Mouse (Mus musculus) MEL (cell line): ENCODE data around the gene Gm20388. TPM values are rescaled to one million over a fixed set of nuclear protein-coding genes. Genes with fewer than 3 reads are reported as not detected.

ENCODE experiments used
- DNase-seq: peaks from one replicate; pipeline ENCODE4 v3.0.0; 2011; ENCODE audit warnings: low read depth, low spot score
- H3K27ac ChIP-seq: 2 replicates; pipeline ENCODE4 v1.5.1; 2012; ENCODE audit warnings: low read depth, mild to moderate bottlenecking, control low read depth, low read length, moderate library complexity; ENCODE audit not compliant: control insufficient read depth
- H3K27me3 ChIP-seq, 2 experiments: fragments of 150-350 bp in 1 of 2; sonication (generic) in 1 of 2; 2 replicates each; pipeline ENCODE4 v1.6.1; 2012; ENCODE audit warnings: low read length in 2 of 2, mild to moderate bottlenecking in 2 of 2, improper control_type of control experiment in 1 of 2, moderate library complexity in 1 of 2; ENCODE audit not compliant: insufficient read depth in 2 of 2, control insufficient read depth in 1 of 2
- H3K36me3 ChIP-seq, 2 experiments: 2 replicates each; pipeline ENCODE4 v1.6.1; 2012 to 2014; ENCODE audit warnings: low read length in 2 of 2, improper control_type of control experiment in 1 of 2, inconsistent platforms in 1 of 2, mild to moderate bottlenecking in 1 of 2; ENCODE audit not compliant: insufficient read depth in 2 of 2, control insufficient read depth in 1 of 2
- H3K4me1 ChIP-seq, 2 experiments: fragments of 150-350 bp in 1 of 2; sonication (generic) in 1 of 2; 2 replicates each; pipeline ENCODE4 v1.6.1; 2012; ENCODE audit warnings: low read length in 2 of 2, improper control_type of control experiment in 1 of 2, mild to moderate bottlenecking in 1 of 2; ENCODE audit not compliant: insufficient read depth in 2 of 2, control insufficient read depth in 1 of 2
- H3K4me3 ChIP-seq, 2 experiments: fragments of 150-350 bp in 1 of 2; sonication (generic) in 1 of 2; 2 replicates each; pipeline ENCODE4 v1.5.1; 2012; ENCODE audit warnings: low read depth in 2 of 2, low read length in 2 of 2, mild to moderate bottlenecking in 2 of 2, moderate library complexity in 2 of 2, control low read depth in 1 of 2, improper control_type of control experiment in 1 of 2; ENCODE audit not compliant: control insufficient read depth in 1 of 2, insufficient read depth in 1 of 2
- H3K79me2 ChIP-seq: 2 replicates; pipeline ENCODE4 v1.6.1; 2012; ENCODE audit warnings: mild to moderate bottlenecking, low read length, moderate library complexity; ENCODE audit not compliant: control insufficient read depth, poor library complexity, insufficient read depth
- H3K9ac ChIP-seq: 2 replicates; pipeline ENCODE4 v1.6.1; 2012; ENCODE audit warnings: low read depth, mild to moderate bottlenecking, control low read depth, low read length, moderate library complexity; ENCODE audit not compliant: control insufficient read depth, poor library complexity, severe bottlenecking
- H3K9me3 ChIP-seq: fragments of 150-350 bp; sonication (generic); replicated peaks from 2 replicates; pipeline ENCODE4 v1.6.1; 2012; ENCODE audit warnings: mild to moderate bottlenecking, low read length, improper control_type of control experiment, moderate library complexity; ENCODE audit not compliant: insufficient read depth
- CTCF ChIP-seq, 3 experiments: IDR thresholded peaks in 2 of 3; conservative IDR thresholded peaks in 1 of 3; 2 replicates each; pipeline ENCODE4 v1.5.1; 2011 to 2012; ENCODE audit warnings: low read length in 3 of 3, low read depth in 2 of 3, mild to moderate bottlenecking in 2 of 3, improper control_type of control experiment in 1 of 3, inconsistent platforms in 1 of 3, mixed read lengths in 1 of 3, moderate library complexity in 1 of 3; ENCODE audit not compliant: control insufficient read depth in 1 of 3, insufficient read depth in 1 of 3, poor library complexity in 1 of 3, severe bottlenecking in 1 of 3
- E2F4 ChIP-seq: IDR thresholded peaks from 2 replicates; pipeline ENCODE4 v1.6.1; 2011; ENCODE audit warnings: low read depth, low read length, improper control_type of control experiment, borderline replicate concordance
- ELF1 ChIP-seq: IDR thresholded peaks from 2 replicates; pipeline ENCODE4 v1.6.1; 2014; ENCODE audit warnings: low read depth, mild to moderate bottlenecking, inconsistent platforms, low read length, improper control_type of control experiment, moderate library complexity
- EP300 ChIP-seq, 2 experiments: IDR thresholded peaks; 2 replicates each; pipeline ENCODE4 v1.6.1; 2011; ENCODE audit warnings: improper control_type of control experiment in 2 of 2, low read length in 2 of 2, low read depth in 1 of 2, mild to moderate bottlenecking in 1 of 2
- ETS1 ChIP-seq: IDR thresholded peaks from 2 replicates; pipeline ENCODE4 v1.6.1; 2012; ENCODE audit warnings: low read depth, mild to moderate bottlenecking, inconsistent platforms, low read length, improper control_type of control experiment, moderate library complexity
- GABPA ChIP-seq: IDR thresholded peaks from 2 replicates; pipeline ENCODE4 v1.6.1; 2012; ENCODE audit warnings: low read depth, mild to moderate bottlenecking, inconsistent platforms, low read length, improper control_type of control experiment, moderate library complexity
- GATA1 ChIP-seq: IDR thresholded peaks from 2 replicates; pipeline ENCODE4 v1.6.1; 2011; ENCODE audit warnings: low read depth, low read length, improper control_type of control experiment
- JUND ChIP-seq: IDR thresholded peaks from 2 replicates; pipeline ENCODE4 v1.6.1; 2011; ENCODE audit warnings: low read depth, mild to moderate bottlenecking, improper control_type of control experiment, low read length
- KAT2A ChIP-seq: conservative IDR thresholded peaks from 2 replicates; pipeline ENCODE4 v1.6.1; 2012; ENCODE audit warnings: low read depth, low read length, improper control_type of control experiment, inconsistent platforms
- MAFK ChIP-seq: IDR thresholded peaks from 2 replicates; pipeline ENCODE4 v1.6.1; 2011; ENCODE audit warnings: low read depth, mild to moderate bottlenecking, low read length, improper control_type of control experiment, borderline replicate concordance
- MAZ ChIP-seq: IDR thresholded peaks from 2 replicates; pipeline ENCODE4 v1.6.1; 2012; ENCODE audit warnings: low read depth, mild to moderate bottlenecking, inconsistent platforms, low read length, improper control_type of control experiment
- MXI1 ChIP-seq: IDR thresholded peaks from 2 replicates; pipeline ENCODE4 v1.6.1; 2011; ENCODE audit warnings: mild to moderate bottlenecking, low read depth, low read length, improper control_type of control experiment
- MYB ChIP-seq: IDR thresholded peaks from 2 replicates; pipeline ENCODE4 v1.6.1; 2011; ENCODE audit warnings: mild to moderate bottlenecking, low read depth, low read length, improper control_type of control experiment
- MYC ChIP-seq: IDR thresholded peaks from 2 replicates; pipeline ENCODE4 v1.6.1; 2011; ENCODE audit warnings: low read depth, mild to moderate bottlenecking, low read length, improper control_type of control experiment, moderate library complexity
- NELFE ChIP-seq: IDR thresholded peaks from 2 replicates; pipeline ENCODE4 v1.6.1; 2011; ENCODE audit warnings: low read depth, low read length, improper control_type of control experiment
- POLR2A ChIP-seq, 2 experiments: IDR thresholded peaks; 2 replicates each; pipeline ENCODE4 v1.6.1; 2011 to 2012; ENCODE audit warnings: low read length in 2 of 2, mild to moderate bottlenecking in 2 of 2, control low read depth in 1 of 2, improper control_type of control experiment in 1 of 2, low read depth in 1 of 2, moderate library complexity in 1 of 2; ENCODE audit not compliant: control insufficient read depth in 1 of 2, insufficient read depth in 1 of 2, poor library complexity in 1 of 2
- POLR2AphosphoS2 ChIP-seq: IDR thresholded peaks from 2 replicates; pipeline ENCODE4 v1.6.1; 2011; ENCODE audit warnings: low read length, improper control_type of control experiment
- POLR2AphosphoS5 ChIP-seq: IDR thresholded peaks from 2 replicates; pipeline ENCODE4 v1.6.1; 2012; ENCODE audit warnings: low read depth, borderline replicate concordance, mild to moderate bottlenecking, inconsistent platforms, low read length, moderate library complexity, mixed read lengths
- RCOR1 ChIP-seq: IDR thresholded peaks from 2 replicates; pipeline ENCODE4 v1.6.1; 2012; ENCODE audit warnings: low read depth, mild to moderate bottlenecking, inconsistent platforms, low read length, improper control_type of control experiment
- TAL1 ChIP-seq: IDR thresholded peaks from 2 replicates; pipeline ENCODE4 v1.6.1; 2012; ENCODE audit warnings: mild to moderate bottlenecking, inconsistent platforms, low read length, moderate library complexity, mixed read lengths
- TBP ChIP-seq: IDR thresholded peaks from 2 replicates; pipeline ENCODE4 v1.8.0; 2011; ENCODE audit warnings: low read depth, low read length, improper control_type of control experiment
- TCF12 ChIP-seq: IDR thresholded peaks from 2 replicates; pipeline ENCODE4 v1.6.1; 2014; ENCODE audit warnings: low read depth, mild to moderate bottlenecking, inconsistent platforms, low read length, improper control_type of control experiment, moderate library complexity
- UBTF ChIP-seq: IDR thresholded peaks from 2 replicates; pipeline ENCODE4 v1.6.1; 2012; ENCODE audit warnings: low read depth, mild to moderate bottlenecking, inconsistent platforms, low read length, improper control_type of control experiment, moderate library complexity, borderline replicate concordance; ENCODE audit not compliant: insufficient read depth
- USF1 ChIP-seq: IDR thresholded peaks from 2 replicates; pipeline ENCODE4 v1.6.1; 2014; ENCODE audit warnings: low read depth, mild to moderate bottlenecking, inconsistent platforms, low read length, improper control_type of control experiment, moderate library complexity
- ZC3H11A ChIP-seq: IDR thresholded peaks from 2 replicates; pipeline ENCODE4 v1.6.1; 2012; ENCODE audit warnings: low read depth, mild to moderate bottlenecking, inconsistent platforms, low read length, improper control_type of control experiment
- ZKSCAN1 ChIP-seq: IDR thresholded peaks from 2 replicates; pipeline ENCODE4 v1.6.1; 2012; ENCODE audit warnings: low read depth, mild to moderate bottlenecking, inconsistent platforms, low read length, improper control_type of control experiment, moderate library complexity
- ZMIZ1 ChIP-seq: IDR thresholded peaks from 2 replicates; pipeline ENCODE4 v1.6.1; 2012; ENCODE audit warnings: low read depth, mild to moderate bottlenecking, inconsistent platforms, low read length, improper control_type of control experiment, moderate library complexity
- polyA plus RNA-seq, 2 experiments: library from polyadenylated mRNA; stranded (reverse) in 1 of 2; unstranded in 1 of 2; fragments of >175 nt in 1 of 2; fragments of >200 nt in 1 of 2; gene quantifications; 2 replicates each; pipeline versions ENCODE4 v1.2.1 to v1.2.4; 2012; ENCODE audit warnings: low replicate concordance in 2 of 2, low read depth in 1 of 2; ENCODE audit not compliant: insufficient read length in 2 of 2, insufficient read depth in 1 of 2, missing spikeins in 1 of 2
- total RNA-seq: library from RNA; depleted of rRNA; stranded (reverse); fragments of 300-350 nt; gene quantifications from 2 replicates; pipeline ENCODE4 v1.2.3, GENCODE M21; 2012

The Gm20388 gene
- total and polyA plus RNA-seq, 3 experiments, result 11.1 to 17.8 TPM; not detected in 1

DNA sequence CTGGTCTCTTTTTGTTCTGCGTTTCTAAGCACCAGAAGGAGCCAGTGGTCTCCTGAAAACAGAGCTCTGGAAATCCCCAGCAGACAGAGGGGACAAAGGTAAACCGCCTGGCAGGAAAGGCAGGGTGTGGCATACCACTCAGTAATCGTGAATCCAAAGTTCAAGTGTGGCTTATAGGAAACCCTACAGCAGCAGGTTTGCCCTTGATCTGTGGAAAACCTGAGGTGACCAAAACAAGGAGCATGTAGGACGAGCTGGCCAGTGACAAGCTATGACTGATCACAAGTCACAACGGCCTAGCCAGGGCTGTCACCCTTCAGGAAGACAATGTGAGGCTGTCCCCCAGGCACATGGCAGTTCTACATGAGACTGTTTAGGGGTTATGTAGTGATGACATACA, 3140.8 kb downstream of the Gm20388 start:
- TF ChIP-seq TAL1 (no peak), ZKSCAN1 (no peak), NELFE (no peak), ELF1 (no peak), UBTF (no peak), RCOR1 (no peak), MXI1 (no peak), POLR2A (IDR thresholded peaks at IDR 0.05; ENCODE audit: control insufficient read depth in 1 of 2, insufficient read depth in 1 of 2, low read depth in 1 of 2, low read length in 2 of 2, poor library complexity in 1 of 2) (no peak), TCF12 (no peak), TBP (no peak), E2F4 (no peak), KAT2A (no peak), USF1 (no peak), POLR2AphosphoS5 (no peak), GABPA (no peak), CTCF (IDR thresholded peaks at IDR 0.05 in 2 of 3, conservative IDR thresholded peaks at IDR 0.05 in 1 of 3; ENCODE audit: control insufficient read depth in 1 of 3, insufficient read depth in 1 of 3, low read depth in 2 of 3, low read length in 3 of 3, poor library complexity in 1 of 3, severe bottlenecking in 1 of 3) (no peak), MYC (no peak), ZC3H11A (no peak), GATA1 (no peak)
- Histone ChIP-seq H3K4me1 (no peaks in the 10 kb centered on the region), H3K9ac (no peak overlapping the region), H3K36me3 (no peaks in the 10 kb centered on the region), H3K4me3 (no peak overlapping the region), H3K27ac (no peak overlapping the region), H3K9me3 (no peaks in the 10 kb centered on the region), H3K27me3 (no peaks in the 10 kb centered on the region), H3K79me2 (no peaks in the 10 kb centered on the region)
- DNase-seq, result no peak

DNA sequence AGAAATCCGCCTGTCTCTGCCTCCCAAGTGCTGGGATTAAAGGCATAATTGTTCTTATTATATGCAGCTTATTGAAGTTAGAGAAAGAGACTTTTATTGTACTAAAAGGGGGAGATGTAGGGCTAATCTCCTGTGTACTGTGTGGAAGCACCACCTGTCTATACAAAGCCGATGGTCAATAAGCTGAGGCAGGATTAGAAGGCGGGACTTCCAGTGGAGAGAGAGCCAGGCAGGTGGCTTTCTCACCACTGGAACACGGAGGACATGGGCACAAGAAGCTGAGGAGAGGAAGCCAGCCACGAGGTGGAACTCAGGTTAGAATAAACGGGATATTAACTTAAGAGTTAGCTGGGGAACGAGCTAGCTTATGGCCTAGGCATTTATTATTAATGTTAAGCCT, 3152.1 kb downstream of the Gm20388 start, which contains the start of gene Spg7:
Gene Spg7, plus strand, starts transcription at position 222 of the 400 bp plus-strand sequence.
- H3K4me1 ChIP-seq, result peaks cover 0 to 12% of the 10 kb centered on the region in 2 experiments; a peak in 3 of 4 replicates
- H3K79me2 ChIP-seq, result peaks cover 30% of the 10 kb centered on the region
- H3K36me3 ChIP-seq, result peaks cover 0 to 11% of the 10 kb centered on the region in 2 experiments; a peak in 2 of 4 replicates
- TF ChIP-seq POLR2AphosphoS2 (no peak), RCOR1 (no peak), MAZ (no peak), KAT2A (no peak), USF1 (no peak), JUND (no peak), ZC3H11A (no peak), EP300 (IDR thresholded peaks at IDR 0.05; ENCODE audit: low read depth in 1 of 2, low read length in 2 of 2) (no peak), ETS1 (no peak), MYC (no peak), ZMIZ1 (no peak), TCF12 (no peak), MYB (no peak), POLR2A (IDR thresholded peaks at IDR 0.05; ENCODE audit: control insufficient read depth in 1 of 2, insufficient read depth in 1 of 2, low read depth in 1 of 2, low read length in 2 of 2, poor library complexity in 1 of 2) (no peak), MAFK (no peak)
- DNase-seq, result no peak
- H3K9me3 ChIP-seq, result no peaks in the 10 kb centered on the region
- no peak within 1 kb of the TSS for H3K4me3 ChIP-seq
- H3K27ac ChIP-seq, result no peak within 1 kb of the TSS
- no peaks in the 10 kb centered on the region for H3K27me3 ChIP-seq
- H3K9ac ChIP-seq, result no peak within 1 kb of the TSS
